Mouse (Mus musculus) heart, postnatal 10 days (tissue): ENCODE data around the gene Zp1. TPM values are rescaled to one million over a fixed set of nuclear protein-coding genes. Genes with fewer than 3 reads are reported as not detected.

Source experiments
- DNase-seq, 2 experiments: peaks; one replicate each; pipeline ENCODE4 v3.0.0; 2021
- intact Hi-C: fragments of 180-260 bp; cut with DNase I; formaldehyde crosslinking; loops from one replicate; pipeline ENCODE4 v1.15.1; 2025
- total RNA-seq, 2 experiments: library from RNA; stranded (reverse); gene quantifications; 2 replicates each; pipeline ENCODE4 v1.2.3; 2021

The Zp1 gene
- total RNA-seq, 2 experiments from 2014 or later = not detected

GRCm38 (mm10) chr19:10880975-10881425 is 39.4 kb downstream of the Zp1 start:
- intact Hi-C loops = loop anchor here (1.0 kb wide), 1 partner anchor 164 kb away; no protein-coding TSS in a partner anchor
- DNase-seq = peak; percentile 60 to 64

- peak; percentile 62 to 71 for DNase-seq
- intact Hi-C loops = loop anchor here (1.0 kb wide), 1 partner anchor 163 kb away; no protein-coding TSS in a partner anchor
Observed at GRCm38 (mm10) chr19:10880085-10880974, 40.1 kb downstream of the Zp1 start.

DNA sequence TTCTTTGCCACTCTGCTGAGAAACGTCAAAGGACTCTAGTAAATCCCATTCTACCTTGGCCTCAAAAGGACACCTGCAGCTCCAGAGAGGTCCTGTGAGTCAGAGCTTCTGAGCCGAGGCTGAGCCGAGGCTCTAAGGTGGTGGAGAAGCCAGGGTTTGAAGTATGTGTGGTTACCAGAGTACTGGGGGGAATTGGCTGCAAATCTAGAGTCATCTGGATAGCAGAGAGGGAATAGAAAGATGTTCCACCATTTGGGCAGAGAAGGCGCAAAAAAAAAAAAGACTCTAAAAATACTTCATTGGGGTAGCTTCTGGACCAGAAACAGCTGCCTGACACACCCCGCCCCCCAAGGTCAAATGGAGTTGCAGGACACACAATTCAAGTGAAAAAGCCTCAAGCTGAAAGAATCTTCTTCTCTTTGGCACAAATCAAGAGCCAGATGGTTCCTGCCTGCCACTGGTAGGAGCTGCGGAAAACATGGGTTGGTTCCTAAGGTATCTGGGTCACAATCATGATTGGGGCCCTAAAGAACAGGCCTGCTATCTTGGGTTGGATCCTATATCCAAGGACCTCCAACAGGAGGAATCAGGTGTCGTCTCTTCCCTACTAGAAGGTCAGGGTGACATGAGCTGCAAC is 42.1 kb downstream of the Zp1 start:
- intact Hi-C loops = no loop called here
- DNase-seq = no peak

DNA sequence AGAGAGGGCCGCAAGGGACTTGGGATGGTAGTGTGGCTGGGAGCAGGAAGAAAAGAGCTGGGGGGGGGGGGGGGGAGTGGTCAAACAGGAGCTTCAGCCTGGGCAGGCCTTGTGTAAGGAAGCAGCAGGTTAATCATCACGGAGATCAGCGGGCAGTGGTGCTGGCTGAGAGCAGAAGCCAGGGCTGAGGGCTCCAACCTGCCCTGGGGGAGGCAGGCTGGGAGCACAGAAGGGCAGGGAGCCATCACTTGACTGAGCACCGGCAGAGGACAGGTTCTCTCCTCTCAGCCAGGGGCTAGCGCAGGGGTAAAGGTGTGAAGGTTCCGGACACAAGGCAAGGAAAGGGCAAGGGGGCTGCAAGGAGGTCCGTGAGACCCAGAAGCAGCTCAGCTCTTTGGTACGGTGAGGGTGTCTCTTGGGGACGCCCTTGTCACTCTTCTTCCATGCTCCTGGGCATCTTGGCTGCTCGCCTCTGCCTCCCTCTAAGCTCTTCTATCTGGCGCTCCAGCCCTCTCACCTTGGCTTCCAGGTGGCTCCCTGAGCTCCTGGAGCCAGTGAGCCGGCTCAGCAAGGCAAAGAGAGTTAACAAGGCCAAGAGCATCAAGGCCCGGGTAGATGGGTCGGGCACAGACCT is 49.0 kb downstream of the Zp1 start:
- intact Hi-C loops = no loop called here
- DNase-seq = no peak

- intact Hi-C loops = no loop called here
- DNase-seq = no peak
Observed at GRCm38 (mm10) chr19:10870676-10871075, 49.8 kb downstream of the Zp1 start.

DNA sequence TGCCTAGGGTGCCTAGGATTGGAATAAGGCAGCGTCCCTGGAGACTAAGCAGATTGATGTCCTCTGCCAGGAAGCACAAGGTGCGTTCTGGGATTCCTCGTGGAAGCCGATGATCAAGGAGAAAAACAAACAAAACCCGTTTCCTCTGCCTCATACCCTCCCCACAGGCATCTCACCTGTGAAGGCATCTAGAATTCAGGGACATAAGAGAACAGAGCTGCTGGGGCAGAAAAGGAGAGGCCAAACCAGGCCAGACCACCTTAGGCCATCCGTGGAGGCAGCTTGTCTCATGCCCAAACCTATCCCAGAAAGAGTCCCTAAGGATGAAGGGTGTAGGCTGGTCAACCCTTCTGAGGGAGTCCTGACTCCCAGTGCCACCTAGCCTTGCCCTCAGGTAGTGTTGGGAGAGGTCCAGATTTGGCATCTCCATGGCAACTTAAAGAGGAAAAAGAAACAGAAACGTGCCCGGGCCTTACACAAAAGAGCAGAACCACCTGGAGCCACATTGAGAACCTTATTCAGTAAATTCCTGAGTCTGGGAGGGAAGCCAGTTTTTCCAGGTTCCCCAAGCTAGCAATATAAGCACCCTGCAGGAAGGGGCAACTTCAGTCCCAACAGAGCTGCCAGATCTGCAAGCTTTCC is 50.4 kb downstream of the Zp1 start, which contains the start of gene Tmem132a:
Gene Tmem132a, minus strand, starts transcription at position 55 of the 642 bp plus-strand sequence.
- intact Hi-C loops = no loop called here
- peak in 1 of 2 experiments; percentile 29 for DNase-seq

- DNase-seq = peak; percentile 85 to 86
- intact Hi-C loops = no loop called here
Observed at GRCm38 (mm10) chr19:10869241-10869885, 51.1 kb downstream of the Zp1 start.

- intact Hi-C loops = no loop called here
- DNase-seq = peak in 1 of 2 experiments; percentile 35
Observed at GRCm38 (mm10) chr19:10868623-10869141, 51.8 kb downstream of the Zp1 start.

GRCm38 (mm10) chr19:10867946-10868622 is 52.3 kb downstream of the Zp1 start:
- no peak for DNase-seq
- intact Hi-C loops = no loop called here

- intact Hi-C loops = no loop called here
- DNase-seq = no peak
Observed at GRCm38 (mm10) chr19:10866351-10866750, 54.1 kb downstream of the Zp1 start.

Other genes with a start within 250 kb of the Zp1 start
- gene Pga5, start 242.6 kb downstream of the Zp1 start, total RNA-seq = not detected
- 10 to 100 TPM; 23.3 to 27.1 TPM for gene Vps37c, start 231.9 kb downstream of the Zp1 start, total RNA-seq
- 1 to 10 TPM in 1 of 2 experiments, under 1 TPM in 1; 0.87 to 1.1 TPM for gene Cd5, start 181.6 kb downstream of the Zp1 start, total RNA-seq
- under 1 TPM; 0.22 to 0.52 TPM for gene Cd6, start 90.6 kb downstream of the Zp1 start, total RNA-seq
- 1 to 10 TPM; 2.6 to 3.0 TPM for gene Slc15a3, start 80.9 kb downstream of the Zp1 start, total RNA-seq
- 10 to 100 TPM; 36.7 to 42.0 TPM for gene Tmem132a, start 50.7 kb downstream of the Zp1 start, total RNA-seq
- 100 to 1,000 TPM in 1 of 2 experiments, 10 to 100 TPM in 1; 95.3 to 104 TPM for gene Tmem109, start 38.6 kb downstream of the Zp1 start, total RNA-seq
- 100 to 1,000 TPM; 211 to 235 TPM for gene Prpf19, start 25.4 kb downstream of the Zp1 start, total RNA-seq
- under 1 TPM; 0.15 to 0.22 TPM for gene Ptgdr2, start 16.5 kb upstream of the Zp1 start, total RNA-seq
- 1 to 10 TPM; 7.5 to 7.9 TPM for gene Ccdc86, start 28.6 kb upstream of the Zp1 start, total RNA-seq
- not detected for gene Ms4a10, start 54.0 kb upstream of the Zp1 start, total RNA-seq
- not detected for gene Ms4a15, start 72.6 kb upstream of the Zp1 start, total RNA-seq
- not detected for gene Ms4a18, start 97.4 kb upstream of the Zp1 start, total RNA-seq
- gene Ms4a8a, start 160.5 kb upstream of the Zp1 start, total RNA-seq = under 1 TPM; 0.45 to 0.97 TPM
- gene 1700017D01Rik, start 210.2 kb upstream of the Zp1 start, total RNA-seq = not detected
- gene 1700025F22Rik, start 244.7 kb upstream of the Zp1 start, total RNA-seq = not detected